Mouse (Mus musculus) kidney, adult 8-10 months (tissue): ENCODE results near the gene Cfap44.
"Not testable (repeated sequence)": the region's sequence is repeated elsewhere in the genome, so short reads cannot be mapped to it uniquely, and the experiment has no call there.

Experiments used
- DNase-seq, 2 experiments: peaks; one replicate each; pipeline ENCODE4 v3.0.0; 2022

The Cfap44 gene

DNA sequence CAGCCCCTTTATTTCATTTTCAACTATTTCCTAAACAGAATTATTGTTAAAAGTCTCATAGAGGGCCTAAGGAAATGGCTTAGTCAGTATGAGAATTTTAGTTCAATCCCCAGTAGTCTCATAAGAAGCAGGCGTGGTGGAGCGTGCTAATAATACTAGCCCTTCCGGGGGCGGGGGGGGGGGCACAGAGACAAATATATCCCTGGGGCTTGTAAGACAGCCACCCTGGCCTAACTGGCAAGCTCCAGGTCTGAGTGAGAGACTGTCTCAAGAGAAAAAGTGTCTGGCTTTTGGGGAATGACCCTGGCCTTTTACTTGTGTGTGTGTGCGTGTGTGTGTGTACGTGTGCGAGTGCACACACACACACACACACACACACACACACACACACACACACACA, 40.3 kb downstream of the Cfap44 start:
- no peak for DNase-seq

DNA sequence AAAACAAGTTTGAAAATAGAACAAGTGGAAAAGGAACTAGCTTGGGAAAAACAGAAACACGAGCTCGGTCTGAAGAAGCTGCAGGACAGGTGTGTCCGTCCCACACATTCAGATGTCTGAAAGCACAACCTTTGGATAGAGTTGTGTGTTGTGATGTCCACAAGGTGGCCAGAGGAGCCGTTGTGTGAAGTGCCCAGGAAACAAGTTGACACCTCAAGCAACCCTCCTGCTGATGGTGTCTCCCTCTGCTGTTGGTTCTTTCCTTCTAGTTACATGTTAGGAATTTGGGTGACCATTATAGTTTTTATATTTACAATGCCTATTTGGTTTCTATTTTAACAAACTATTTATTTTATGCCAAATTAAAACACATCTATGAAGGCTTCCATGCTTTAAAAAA, 40.9 kb downstream of the Cfap44 start:
- DNase-seq, result no peak

GRCm38 (mm10) chr16:44441913-44442312, 47.3 kb downstream of the Cfap44 start:
- DNase-seq, result not testable (repeated sequence)

GRCm38 (mm10) chr16:44457858-44458257, 63.3 kb downstream of the Cfap44 start:
- DNase-seq, result no peak

DNA sequence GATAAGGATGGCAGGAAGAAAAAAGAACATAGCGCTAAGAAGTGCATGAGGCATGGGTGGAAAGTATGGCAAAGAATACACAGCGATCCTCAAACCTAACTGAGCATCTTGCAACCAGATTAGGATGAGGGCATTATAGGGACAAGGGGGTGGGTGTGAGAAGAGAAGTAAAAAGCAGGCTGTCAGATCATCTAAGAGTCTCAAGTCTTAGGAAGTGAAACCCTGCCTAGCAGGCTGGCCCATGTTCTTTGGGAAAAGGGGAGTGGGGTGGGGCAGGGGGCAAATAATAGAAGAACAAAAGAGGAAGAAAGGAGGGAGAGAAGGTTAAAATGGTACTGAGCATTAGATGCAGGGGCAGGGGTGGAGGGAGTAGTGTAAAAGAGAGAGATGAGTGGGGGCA, 64.2 kb downstream of the Cfap44 start:
- DNase-seq, result no peak

DNA sequence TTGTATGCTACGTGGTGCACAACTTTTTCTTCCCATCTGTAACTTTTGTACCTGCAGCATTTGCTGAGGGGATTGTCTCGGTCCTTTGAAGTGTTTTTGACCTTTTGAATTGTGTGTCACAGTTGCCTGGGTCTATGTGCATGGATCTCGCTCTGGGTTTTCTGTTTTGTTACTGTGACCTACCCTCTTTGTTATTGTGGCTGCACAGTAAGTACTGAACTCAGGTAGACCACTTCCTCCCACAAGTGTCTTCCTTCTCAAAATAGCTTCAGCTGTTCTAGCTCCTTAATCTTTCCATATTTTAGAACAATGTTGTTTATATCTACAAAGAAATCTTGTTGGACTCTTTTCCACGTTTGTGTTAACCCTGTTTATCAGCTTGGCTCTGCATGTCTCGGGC, 66.3 kb downstream of the Cfap44 start:
- DNase-seq, result no peak

GRCm38 (mm10) chr16:44475281-44475680, 80.7 kb downstream of the Cfap44 start:
- no peak for DNase-seq

- DNase-seq, result no peak
Measured at GRCm38 (mm10) chr16:44475682-44476375, 81.2 kb downstream of the Cfap44 start.

- DNase-seq, result no peak
Measured at GRCm38 (mm10) chr16:44478767-44479166, 84.2 kb downstream of the Cfap44 start.

DNA sequence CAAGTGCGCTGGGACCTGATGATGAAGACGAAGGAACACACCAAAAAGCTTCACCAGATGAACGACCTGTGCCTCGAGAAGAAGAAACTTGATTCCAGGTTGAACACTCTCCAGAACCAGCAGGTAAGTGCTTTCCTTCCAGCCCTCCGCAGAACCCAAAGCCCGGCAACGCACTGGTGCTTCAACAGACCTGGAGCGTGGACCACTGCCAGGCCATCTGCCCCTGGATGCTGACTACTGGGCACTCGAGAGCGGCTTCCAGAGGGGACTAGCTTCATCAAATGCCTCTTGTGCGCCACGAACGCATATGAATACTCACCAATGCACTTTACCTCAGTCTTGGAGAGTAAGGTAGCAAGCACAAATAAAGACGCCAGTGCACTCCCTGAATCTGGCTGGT, 85.3 kb downstream of the Cfap44 start:
- no peak for DNase-seq

- peak in 1 of 2 experiments; percentile 38 for DNase-seq
Measured at GRCm38 (mm10) chr16:44480616-44481015, 86.0 kb downstream of the Cfap44 start.

DNA sequence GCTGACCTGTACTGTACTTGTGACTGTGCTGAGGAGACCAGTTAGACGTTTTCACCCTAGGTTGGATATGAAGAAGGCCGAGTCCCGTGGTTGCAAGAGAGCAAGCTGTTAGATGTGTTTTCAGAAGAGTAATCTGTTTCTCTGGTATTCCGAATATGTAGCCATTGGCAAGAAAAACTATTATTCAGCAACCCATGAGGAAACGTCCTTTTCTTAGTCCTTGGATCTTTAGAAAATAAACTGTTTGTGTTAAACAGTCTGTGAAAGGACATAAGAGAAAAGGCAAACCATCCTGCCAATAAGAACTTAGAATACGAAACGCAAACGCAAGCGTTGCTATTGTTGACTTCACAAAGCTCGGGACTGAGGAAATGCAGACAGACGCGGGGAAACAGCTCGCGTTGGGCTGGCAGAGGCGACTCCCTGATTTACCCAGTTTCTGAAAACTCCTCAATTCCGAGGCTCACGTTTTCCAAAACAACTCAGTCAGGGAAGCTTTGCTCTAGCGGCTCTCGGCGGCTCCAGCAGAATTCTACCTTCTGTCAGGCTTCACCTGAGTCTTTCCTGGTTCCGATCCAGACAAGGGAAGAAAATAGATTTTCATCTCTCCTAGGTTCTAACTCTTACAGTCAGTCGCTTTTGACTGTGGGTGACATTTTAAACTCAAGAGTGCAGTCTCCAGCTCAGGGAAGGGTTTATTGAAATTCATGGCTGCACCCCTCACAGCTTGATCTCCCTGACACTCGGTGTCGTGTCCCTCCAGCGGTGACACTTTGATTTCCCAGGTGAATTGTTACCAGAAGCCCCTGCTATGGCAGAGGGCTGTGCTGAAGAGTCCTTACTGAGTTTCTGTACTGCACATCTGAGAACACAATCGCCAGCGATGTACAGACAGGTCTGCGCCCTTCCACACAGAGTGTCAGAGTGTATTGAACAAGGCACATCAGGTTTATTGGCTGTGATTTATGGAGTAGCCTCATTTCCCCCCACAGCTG, 87.3 kb downstream of the Cfap44 start:
- no peak for DNase-seq

- peak; percentile 62 to 87 for DNase-seq
Measured at GRCm38 (mm10) chr16:44484079-44484478, 89.5 kb downstream of the Cfap44 start.

DNA sequence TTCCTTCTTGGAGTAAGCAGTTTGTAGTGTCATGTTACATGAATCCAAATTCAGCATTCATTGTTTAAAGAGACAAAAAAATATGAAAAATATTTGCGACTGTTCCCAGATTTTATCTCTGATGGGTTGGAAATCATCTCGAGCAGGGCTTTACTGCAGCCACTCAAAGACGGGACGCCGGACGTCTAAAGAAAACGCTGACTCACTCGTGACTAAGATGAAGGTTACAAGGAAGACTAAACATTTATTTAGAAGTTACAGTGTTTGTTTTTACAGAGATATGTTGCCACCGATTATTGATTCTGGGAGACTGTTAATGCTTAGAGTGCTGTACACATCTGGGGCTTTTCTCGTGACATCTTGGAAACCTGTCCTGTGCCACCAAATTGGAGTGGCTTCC, 90.2 kb downstream of the Cfap44 start:
- DNase-seq, result no peak

DNA sequence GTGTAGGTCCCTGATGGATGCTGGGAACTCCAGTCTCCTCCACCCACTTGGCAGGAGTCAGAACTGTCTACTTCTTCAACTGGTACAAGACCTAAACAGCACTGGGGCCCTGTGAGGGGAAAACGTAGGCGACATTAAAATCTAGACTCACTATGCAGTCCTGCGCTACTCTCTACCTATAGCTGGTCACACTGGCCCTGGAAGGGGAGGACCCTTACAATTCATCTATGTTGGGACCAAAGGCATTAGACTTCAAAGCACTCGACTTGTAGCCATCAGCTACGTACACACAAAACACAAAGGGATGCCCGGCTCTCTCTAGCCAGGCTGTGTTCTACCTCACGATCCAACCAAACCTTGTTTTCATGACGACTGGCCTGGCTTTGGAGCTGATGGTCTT, 91.1 kb downstream of the Cfap44 start:
- no peak for DNase-seq

DNA sequence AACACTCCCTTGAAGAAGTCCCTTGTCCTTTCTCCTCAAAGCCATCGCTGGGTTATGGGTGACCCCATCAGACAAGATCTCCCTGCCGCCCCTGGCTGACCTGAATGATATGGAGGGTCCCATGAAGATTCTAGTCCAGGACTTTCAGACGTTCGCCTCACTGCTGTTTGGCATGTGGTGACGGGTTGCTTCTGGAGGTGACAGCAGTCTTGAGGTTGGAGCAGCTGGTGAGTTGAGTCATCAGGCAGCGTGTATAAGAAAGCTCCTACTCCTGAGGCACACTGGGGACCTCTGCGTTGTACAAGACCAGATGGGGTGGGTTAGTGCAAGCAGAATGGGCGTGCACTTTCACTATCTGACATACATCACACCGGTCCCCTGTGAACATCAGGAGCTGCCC, 92.0 kb downstream of the Cfap44 start:
- DNase-seq, result no peak

DNA sequence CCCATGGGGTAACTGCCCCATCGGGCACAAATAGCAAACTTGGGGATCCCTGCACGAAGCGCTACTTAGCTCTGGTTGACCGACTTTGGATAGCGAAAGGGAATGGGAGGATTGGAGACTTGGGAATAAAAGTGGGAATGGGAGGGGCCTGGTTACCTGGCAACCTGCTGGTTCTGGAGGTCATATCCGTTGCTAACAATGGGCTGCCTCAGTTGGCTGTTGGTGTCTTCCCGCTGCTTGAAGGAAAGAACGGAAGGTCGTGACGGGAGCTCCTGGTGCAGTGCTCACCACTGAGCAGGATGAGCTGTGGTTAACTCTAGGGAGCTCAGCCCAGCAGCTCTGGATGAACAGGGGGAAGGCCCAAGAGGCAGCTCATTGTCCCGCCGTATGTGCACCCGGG, 92.6 kb downstream of the Cfap44 start:
- no peak for DNase-seq

GRCm38 (mm10) chr16:44491051-44491450, 96.5 kb downstream of the Cfap44 start:
- no peak for DNase-seq

- no peak for DNase-seq
Measured at GRCm38 (mm10) chr16:44492151-44492550, 97.6 kb downstream of the Cfap44 start.

GRCm38 (mm10) chr16:44492706-44493105, 98.1 kb downstream of the Cfap44 start:
- no peak for DNase-seq

DNA sequence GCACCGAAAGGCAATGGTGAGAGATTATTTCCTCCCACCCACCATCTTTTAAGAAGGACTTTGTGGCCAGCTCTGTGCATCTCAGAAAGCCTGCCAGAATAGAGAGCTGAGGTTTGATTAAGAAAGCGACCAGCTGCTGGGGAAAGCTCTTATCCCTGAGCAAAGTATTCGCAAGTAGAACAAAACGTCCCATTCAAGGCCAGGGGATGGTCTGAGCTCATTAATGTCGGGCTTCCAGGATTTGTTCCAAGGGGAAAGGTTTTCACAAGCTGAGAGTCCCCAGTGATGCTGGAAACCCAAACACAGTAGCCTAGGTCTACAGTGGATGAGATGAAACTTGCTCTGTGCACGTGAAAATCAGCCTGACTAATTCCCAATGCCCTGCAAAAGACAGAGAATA, 99.3 kb downstream of the Cfap44 start:
- DNase-seq, result no peak

DNA sequence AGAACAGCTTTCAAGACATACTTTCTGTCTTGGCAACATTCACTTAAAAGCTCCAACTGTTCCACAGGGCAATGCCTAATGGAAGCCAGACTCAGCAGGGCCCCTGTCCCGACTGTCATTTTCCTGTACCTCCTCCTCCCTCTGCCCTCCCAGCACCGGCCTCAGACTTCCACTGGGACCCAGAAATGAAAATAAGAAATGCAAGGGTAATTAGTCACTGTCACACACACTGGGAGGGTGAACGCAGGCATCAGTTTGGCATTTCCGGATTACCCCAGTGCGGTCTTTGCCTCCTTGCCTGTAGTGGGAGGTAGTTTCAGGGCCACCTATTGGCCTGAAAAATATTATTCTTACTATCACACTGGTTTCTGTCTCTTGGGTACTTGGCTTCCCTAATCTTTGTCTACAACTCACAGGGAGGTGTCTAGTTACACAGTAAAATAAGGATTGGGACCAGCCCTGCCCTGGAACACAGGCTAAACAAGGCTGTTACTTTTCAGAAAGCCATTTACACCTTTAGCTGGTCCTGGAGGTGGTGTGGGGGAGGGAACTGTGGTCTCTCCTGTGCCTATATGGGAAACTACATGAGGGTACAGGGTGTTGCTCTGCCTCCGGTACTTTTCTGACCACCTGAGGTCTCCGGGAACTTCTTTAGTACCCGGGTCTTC, 100.0 kb downstream of the Cfap44 start:
- peak; percentile 14 to 41 for DNase-seq

DNA sequence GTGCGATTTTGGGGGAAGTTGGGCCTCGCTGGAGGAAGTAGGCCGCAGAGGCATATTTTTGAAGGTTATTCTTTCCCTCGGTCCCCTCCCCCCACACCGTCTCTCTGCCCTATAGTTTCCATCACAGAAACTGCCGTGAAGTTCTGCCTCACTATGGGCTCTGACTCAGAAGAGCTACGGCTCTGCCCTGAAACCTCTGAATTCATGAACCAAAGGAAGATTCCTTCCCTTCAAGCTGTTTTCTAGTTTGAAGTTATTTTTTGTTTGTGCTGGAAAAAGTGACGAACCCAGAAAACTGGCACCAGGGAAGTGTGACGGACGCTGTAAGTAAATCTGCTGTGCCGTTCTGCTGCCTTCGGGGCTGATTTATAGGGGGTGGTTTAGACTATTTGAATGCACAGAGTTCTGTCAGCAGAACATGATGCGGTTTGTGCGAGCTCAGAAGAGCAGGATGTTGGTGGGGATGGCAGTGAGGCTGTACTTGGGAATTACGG, 102.4 kb downstream of the Cfap44 start:
- DNase-seq, result no peak
